Mouse (Mus musculus) CH12.LX (cell line): ENCODE measurements around the gene Rhoq. TPM values are rescaled to one million over a fixed set of nuclear protein-coding genes. Genes with fewer than 3 reads are reported as not detected.

ENCODE experiments used
- DNase-seq: peaks from one replicate; pipeline ENCODE4 v3.0.0-alpha.2; 2013; ENCODE audit errors: extremely low read depth
- H3K27ac ChIP-seq: 2 replicates; pipeline ENCODE4 v1.5.1; 2012; ENCODE audit warnings: low read depth, mild to moderate bottlenecking, control low read depth, moderate library complexity; ENCODE audit not compliant: insufficient read depth
- H3K27me3 ChIP-seq: replicated peaks from 2 replicates; pipeline ENCODE3; 2012; ENCODE audit warnings: inconsistent platforms
- H3K36me3 ChIP-seq, 2 experiments: replicated peaks in 1 of 2; 2 replicates each; pipeline versions ENCODE3 to v1.6.1; 2012; ENCODE audit warnings: inconsistent platforms in 1 of 2, low read length in 1 of 2, mild to moderate bottlenecking in 1 of 2, mixed read lengths in 1 of 2, moderate library complexity in 1 of 2; ENCODE audit not compliant: control insufficient read depth in 1 of 2, insufficient read depth in 1 of 2
- H3K4me1 ChIP-seq, 2 experiments: 2 replicates each; pipeline ENCODE4 v1.6.1; 2012; ENCODE audit warnings: inconsistent platforms in 1 of 2, moderate library complexity in 1 of 2; ENCODE audit not compliant: insufficient read depth in 2 of 2, control insufficient read depth in 1 of 2
- H3K4me2 ChIP-seq: 2 replicates; pipeline ENCODE4 v1.6.1; 2012; ENCODE audit warnings: low read depth, mild to moderate bottlenecking, control low read depth; ENCODE audit not compliant: poor library complexity, insufficient read depth, severe bottlenecking
- H3K4me3 ChIP-seq, 3 experiments: fragments of 150-350 bp in 1 of 3; sonication (generic) in 1 of 3; replicated peaks in 1 of 3; 2 replicates each; pipeline versions ENCODE3 to v1.5.1; 2011 to 2012; ENCODE audit warnings: low read depth in 2 of 3, low read length in 2 of 3, mild to moderate bottlenecking in 2 of 3, moderate library complexity in 2 of 3, control low read depth in 1 of 3, improper control_type of control experiment in 1 of 3, inconsistent platforms in 1 of 3, mixed read lengths in 1 of 3; ENCODE audit not compliant: poor library complexity in 1 of 3
- H3K79me2 ChIP-seq: replicated peaks from 2 replicates; pipeline ENCODE4 v1.6.1; 2012; ENCODE audit warnings: mild to moderate bottlenecking, moderate library complexity; ENCODE audit not compliant: control insufficient read depth, poor library complexity, insufficient read depth, severe bottlenecking; ENCODE audit errors: extremely low read depth
- H3K9ac ChIP-seq: 2 replicates; pipeline ENCODE4 v1.6.1; 2012; ENCODE audit warnings: low read depth, mild to moderate bottlenecking, control low read depth, moderate library complexity; ENCODE audit not compliant: insufficient read depth
- H3K9me3 ChIP-seq: replicated peaks from 2 replicates; pipeline ENCODE3; 2012; ENCODE audit warnings: low read length, inconsistent platforms, mixed read lengths
- BHLHE40 ChIP-seq: IDR thresholded peaks from 2 replicates; pipeline ENCODE4 v1.6.1; 2011; ENCODE audit warnings: mild to moderate bottlenecking, low read depth, low read length, improper control_type of control experiment
- E2F4 ChIP-seq: IDR thresholded peaks from 2 replicates; pipeline ENCODE4 v1.6.1; 2011; ENCODE audit warnings: low read depth, low read length, improper control_type of control experiment; ENCODE audit not compliant: insufficient replicate concordance
- EP300 ChIP-seq: IDR thresholded peaks from 2 replicates; pipeline ENCODE4 v1.6.1; 2011; ENCODE audit warnings: low read length, improper control_type of control experiment
- ETS1 ChIP-seq: conservative IDR thresholded peaks from 2 replicates; pipeline ENCODE4 v1.6.1; 2012; ENCODE audit warnings: low read depth, mild to moderate bottlenecking, inconsistent platforms, low read length, improper control_type of control experiment, moderate library complexity
- HCFC1 ChIP-seq: IDR thresholded peaks from 2 replicates; pipeline ENCODE4 v1.6.1; 2012; ENCODE audit warnings: low read depth, mild to moderate bottlenecking, inconsistent platforms, low read length, improper control_type of control experiment
- JUN ChIP-seq: IDR thresholded peaks from 2 replicates; pipeline ENCODE4 v1.6.1; 2011; ENCODE audit warnings: low read depth, mild to moderate bottlenecking, low read length, improper control_type of control experiment, moderate library complexity; ENCODE audit not compliant: insufficient read depth
- KAT2A ChIP-seq: IDR thresholded peaks from 2 replicates; pipeline ENCODE4 v1.6.1; 2012; ENCODE audit warnings: low read length, improper control_type of control experiment, inconsistent platforms; ENCODE audit not compliant: insufficient replicate concordance
- MAX ChIP-seq: IDR thresholded peaks from 2 replicates; pipeline ENCODE4 v1.6.1; 2011; ENCODE audit warnings: low read length, improper control_type of control experiment
- POLR2AphosphoS2 ChIP-seq: IDR thresholded peaks from 2 replicates; pipeline ENCODE4 v1.6.1; 2011; ENCODE audit warnings: low read depth, low read length, improper control_type of control experiment
- SIN3A ChIP-seq: IDR thresholded peaks from 2 replicates; pipeline ENCODE4 v1.6.1; 2012; ENCODE audit warnings: low read length, improper control_type of control experiment, inconsistent platforms
- UBTF ChIP-seq: IDR thresholded peaks from 2 replicates; pipeline ENCODE4 v1.6.1; 2012; ENCODE audit warnings: low read depth, mild to moderate bottlenecking, inconsistent platforms, low read length, improper control_type of control experiment, moderate library complexity
- ZKSCAN1 ChIP-seq: IDR thresholded peaks from 2 replicates; pipeline ENCODE4 v1.6.1; 2012; ENCODE audit warnings: low read depth, inconsistent platforms, low read length, improper control_type of control experiment, borderline replicate concordance
- ZMIZ1 ChIP-seq: IDR thresholded peaks from 2 replicates; pipeline ENCODE4 v1.6.1; 2012; ENCODE audit warnings: low read depth, mild to moderate bottlenecking, inconsistent platforms, low read length, improper control_type of control experiment
- dilution Hi-C: fragments of 300-500 bp; cut with MboI; formaldehyde crosslinking; loops from 2 replicates; pipeline ENCODE4 v1.14.3; 2020; ENCODE audit warnings: low sequenced_read_pairs; ENCODE audit not compliant: extremely low pct_unique_long_range_greater_than_20kb, extremely low pct_ligation_motif_present
- in situ Hi-C: fragments of 300-500 bp; cut with MboI; formaldehyde crosslinking; loops from 3 replicates; pipeline ENCODE4 v1.14.3; 2019; ENCODE audit warnings: low sequenced_read_pairs, low pct_ligation_motif_present, low pct_unique_long_range_greater_than_20kb, mixed read lengths
- polyA plus RNA-seq: library from polyadenylated mRNA; unstranded; fragments of >175 nt; gene quantifications from 2 replicates; pipeline ENCODE4 v1.2.1, GENCODE M21; 2012; ENCODE audit warnings: low read depth; ENCODE audit not compliant: insufficient read length
- total RNA-seq, 2 experiments: library from RNA; depleted of rRNA; stranded (reverse); fragments of 300-350 nt in 1 of 2; fragments of >200 nt in 1 of 2; gene quantifications; 2 replicates each; pipeline ENCODE4 v1.2.3; 2012 to 2014

The Rhoq gene
- total and polyA plus RNA-seq, 3 experiments: 18.8 to 24.4 (median 23.2) TPM

DNA sequence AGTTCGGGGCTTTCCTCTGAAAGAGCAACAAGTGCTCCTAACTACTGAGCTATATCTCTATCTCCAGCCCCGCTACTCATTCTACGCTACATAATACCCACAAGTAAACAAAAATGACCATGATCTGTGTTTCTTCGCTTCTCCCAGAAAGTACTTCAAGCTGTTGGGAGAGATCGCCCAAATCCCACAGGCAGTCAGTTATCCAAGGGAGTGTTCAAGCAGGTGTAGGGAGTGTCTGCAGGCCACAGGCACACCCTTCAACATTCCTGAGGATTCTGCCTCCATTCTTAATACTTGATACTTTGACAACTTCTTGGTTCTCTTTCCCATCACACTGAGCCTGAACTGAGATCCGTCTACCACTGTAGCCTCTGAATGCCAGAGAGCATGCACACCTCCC is 19.7 kb upstream of the Rhoq start:
- no peak for DNase-seq
- Histone ChIP-seq H3K4me1 (peaks cover 0 to 1% of the 10 kb centered on the region in 2 experiments; a peak in 1 of 4 replicates), H3K4me3 (no peak overlapping the region), H3K4me2 (no peak overlapping the region), H3K36me3 (no peaks in the 10 kb centered on the region), H3K27ac (no peak overlapping the region), H3K79me2 (no peaks in the 10 kb centered on the region), H3K9ac (no peak overlapping the region), H3K9me3 (no peaks in the 10 kb centered on the region), H3K27me3 (peaks cover 6% of the 10 kb centered on the region)
- TF ChIP-seq UBTF (no peak), JUN (no peak), HCFC1 (no peak), ETS1 (no peak), ZMIZ1 (no peak), E2F4 (no peak), SIN3A (no peak), ZKSCAN1 (no peak), KAT2A (no peak), BHLHE40 (no peak)
- dilution Hi-C loops: no loop called here
- in situ Hi-C loops: no loop called here

- dilution Hi-C loops (no loop called here), in situ Hi-C loops (no loop called here)
- no peaks in the 10 kb centered on the region for H3K36me3 ChIP-seq
- H3K4me2 ChIP-seq: no peak overlapping the region
- no peak overlapping the region for H3K9ac ChIP-seq
- peaks cover 6% of the 10 kb centered on the region for H3K27me3 ChIP-seq
- no peak for DNase-seq
- TF ChIP-seq MAX (no peak), POLR2AphosphoS2 (no peak), EP300 (no peak)
- no peaks in the 10 kb centered on the region for H3K79me2 ChIP-seq
- no peak overlapping the region for H3K27ac ChIP-seq
- peaks cover 4 to 11% of the 10 kb centered on the region in 2 experiments; a peak in 3 of 4 replicates for H3K4me1 ChIP-seq
- H3K9me3 ChIP-seq: no peaks in the 10 kb centered on the region
- no peak overlapping the region for H3K4me3 ChIP-seq
Measured at GRCm38 (mm10) chr17:86946078-86946477, 16.8 kb upstream of the Rhoq start.
